Mouse (Mus musculus) limb, embryonic 13.5 days (tissue): Measurements from ENCODE around the gene Dync2li1. TPM values are rescaled to one million over a fixed set of nuclear protein-coding genes. Genes with fewer than 3 reads are reported as not detected.

Experiments used
- ATAC-seq: fragments of 200-750 bp; cut with Nextera tagmentation; 2 replicates; pipeline ENCODE4 v1.8.0; 2017; ENCODE audit warnings: low read depth, moderate number of reproducible peaks, moderate TSS enrichment; ENCODE audit not compliant: low FRiP score
- H3K27ac ChIP-seq: fragments of 300-500 bp; sonication (generic); 2 replicates; pipeline ENCODE4 v1.5.1; 2015; ENCODE audit warnings: inconsistent platforms, mild to moderate bottlenecking, moderate library complexity
- H3K27me3 ChIP-seq: fragments of 300-500 bp; sonication (generic); 2 replicates; pipeline ENCODE4 v1.6.1; 2015; ENCODE audit warnings: mild to moderate bottlenecking, inconsistent platforms
- H3K36me3 ChIP-seq: fragments of 300-500 bp; sonication (generic); 2 replicates; pipeline ENCODE4 v1.6.1; 2015; ENCODE audit warnings: inconsistent platforms, mild to moderate bottlenecking, moderate library complexity
- H3K4me1 ChIP-seq: fragments of 300-500 bp; sonication (generic); 2 replicates; pipeline ENCODE4 v1.6.1; 2015; ENCODE audit warnings: inconsistent platforms
- H3K4me2 ChIP-seq: fragments of 300-500 bp; sonication (generic); replicated peaks from 2 replicates; pipeline ENCODE4 v1.6.1; 2015; ENCODE audit warnings: inconsistent platforms, mild to moderate bottlenecking, moderate library complexity
- H3K4me3 ChIP-seq: fragments of 300-500 bp; sonication (generic); 2 replicates; pipeline ENCODE4 v1.5.1; 2015; ENCODE audit warnings: moderate library complexity, mild to moderate bottlenecking, inconsistent platforms
- H3K9ac ChIP-seq: fragments of 300-500 bp; sonication (generic); 2 replicates; pipeline ENCODE4 v1.6.1; 2015; ENCODE audit warnings: mild to moderate bottlenecking, inconsistent platforms
- H3K9me3 ChIP-seq: fragments of 300-500 bp; sonication (generic); 2 replicates; pipeline ENCODE4 v1.6.1; 2016; ENCODE audit warnings: inconsistent platforms
- WGBS: fragments of 180-500 bp; shearing (Covaris S2); methylation state at CpG from one replicate; pipeline ENCODE4 v1.1.7; 2015; 5-methylcytosine and 5-hydroxymethylcytosine counted together
- polyA plus RNA-seq: library from polyadenylated mRNA; unstranded; fragments of >200 nt; fragmentation: Nextera tagmentation; extraction: Ambion mirVana; gene quantifications from 2 replicates; pipeline ENCODE4 v1.2.1, GENCODE M21; 2015

Dync2li1 gene
- 36.4 and 39.9 TPM in 2 replicates for polyA plus RNA-seq

GRCm38 (mm10) chr17:84626276-84626856, at the start of gene Dync2li1:
Gene Dync2li1, plus strand, starts transcription at chr17:84626496.
- ATAC-seq: peak; percentile 92
- H3K9me3 ChIP-seq: no peaks in the 10 kb centered on the region
- no peaks in the 10 kb centered on the region for H3K36me3 ChIP-seq
- peaks cover 26% of the 10 kb centered on the region for H3K4me1 ChIP-seq
- H3K27me3 ChIP-seq: no peaks in the 10 kb centered on the region
- peak within 1 kb of the TSS; percentile 68 for H3K9ac ChIP-seq
- under 1% methylated on average over 25 of the region's 25 CpGs for WGBS
- peak within 1 kb of the TSS; percentile 77 for H3K27ac ChIP-seq
- H3K4me2 ChIP-seq: peak within 1 kb of the TSS; percentile 70
- H3K4me3 ChIP-seq: peak within 1 kb of the TSS; percentile 60

DNA sequence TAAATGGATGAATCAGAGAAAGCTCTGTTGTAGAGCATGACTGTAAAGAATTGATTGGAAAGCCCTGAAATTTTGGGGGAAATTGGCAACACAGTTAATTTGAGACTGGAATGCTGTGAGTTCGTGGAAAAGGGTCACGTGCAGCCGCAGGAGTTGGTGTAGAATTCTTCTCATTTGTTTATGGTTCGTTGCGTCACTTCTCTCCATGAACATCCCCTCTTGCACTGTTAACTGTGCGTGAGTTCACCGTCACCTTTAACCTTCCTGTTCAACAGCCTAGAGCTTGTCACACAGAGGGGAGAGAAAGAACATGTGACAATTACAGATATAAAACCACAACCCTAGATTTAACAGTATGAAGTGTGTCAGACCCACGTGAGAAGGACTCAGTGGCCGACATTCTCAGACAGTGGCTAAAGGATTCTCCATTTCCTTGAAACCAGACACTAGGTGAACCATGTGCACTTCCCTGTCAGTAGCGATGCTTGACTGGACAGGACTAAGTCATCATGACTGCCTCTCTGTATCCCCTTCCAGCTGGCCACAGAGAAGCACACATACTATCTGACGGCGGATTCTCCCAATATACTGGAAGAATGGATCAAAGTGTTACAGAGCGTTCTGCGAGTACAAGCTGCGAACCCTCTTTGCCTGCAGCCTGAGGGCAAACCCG, 49.5 kb upstream of the Dync2li1 start:
- H3K4me1 ChIP-seq: peaks cover 18% of the 10 kb centered on the region
- H3K27ac ChIP-seq: no peak overlapping the region
- H3K9me3 ChIP-seq: no peaks in the 10 kb centered on the region
- no peak overlapping the region for H3K4me3 ChIP-seq
- peaks cover 33% of the 10 kb centered on the region for H3K36me3 ChIP-seq
- ATAC-seq: no peak
- H3K27me3 ChIP-seq: no peaks in the 10 kb centered on the region
- H3K4me2 ChIP-seq: no peak overlapping the region
- WGBS: 82% methylated on average over 16 of the region's 16 CpGs
- no peak overlapping the region for H3K9ac ChIP-seq

DNA sequence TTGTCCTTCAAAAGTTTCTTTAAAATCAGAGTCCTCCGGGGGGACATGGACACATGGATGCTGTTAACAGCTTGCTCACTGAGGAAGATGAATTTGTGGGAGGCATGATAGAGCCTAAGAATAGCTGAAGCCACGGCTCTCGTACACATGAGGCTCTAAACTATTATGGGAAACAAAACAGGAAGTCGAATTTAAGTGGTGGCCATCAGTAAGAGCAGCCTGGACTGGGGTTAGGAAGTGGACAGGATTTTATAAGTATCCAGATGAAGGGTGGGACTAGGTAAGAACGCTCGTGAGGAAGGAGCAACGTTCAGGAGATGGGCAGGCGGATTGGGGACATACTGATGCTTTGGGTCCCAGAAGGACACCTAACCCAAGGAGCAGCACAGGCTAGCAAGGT, 47.0 kb upstream of the Dync2li1 start:
- H3K9me3 ChIP-seq: no peaks in the 10 kb centered on the region
- H3K27ac ChIP-seq: no peak overlapping the region; the same call in 1 of the 2 replicates
- ATAC-seq: no peak
- H3K4me2 ChIP-seq: no peak overlapping the region
- H3K4me3 ChIP-seq: no peak overlapping the region
- peaks cover 23% of the 10 kb centered on the region for H3K4me1 ChIP-seq
- 80% methylated on average over 8 of the region's 8 CpGs for WGBS
- no peaks in the 10 kb centered on the region for H3K27me3 ChIP-seq
- H3K36me3 ChIP-seq: peaks cover 35% of the 10 kb centered on the region
- H3K9ac ChIP-seq: no peak overlapping the region

GRCm38 (mm10) chr17:84579817-84580216, 46.5 kb upstream of the Dync2li1 start:
- H3K4me1 ChIP-seq: peaks cover 25% of the 10 kb centered on the region
- H3K9ac ChIP-seq: no peak overlapping the region
- no peak for ATAC-seq
- H3K36me3 ChIP-seq: peaks cover 38% of the 10 kb centered on the region
- no peak overlapping the region for H3K4me2 ChIP-seq
- WGBS: 71% methylated on average over 10 of the region's 10 CpGs
- no peak overlapping the region for H3K4me3 ChIP-seq
- no peaks in the 10 kb centered on the region for H3K27me3 ChIP-seq
- H3K9me3 ChIP-seq: no peaks in the 10 kb centered on the region
- peak overlapping the region; percentile 7; the same call in 1 of the 2 replicates for H3K27ac ChIP-seq

DNA sequence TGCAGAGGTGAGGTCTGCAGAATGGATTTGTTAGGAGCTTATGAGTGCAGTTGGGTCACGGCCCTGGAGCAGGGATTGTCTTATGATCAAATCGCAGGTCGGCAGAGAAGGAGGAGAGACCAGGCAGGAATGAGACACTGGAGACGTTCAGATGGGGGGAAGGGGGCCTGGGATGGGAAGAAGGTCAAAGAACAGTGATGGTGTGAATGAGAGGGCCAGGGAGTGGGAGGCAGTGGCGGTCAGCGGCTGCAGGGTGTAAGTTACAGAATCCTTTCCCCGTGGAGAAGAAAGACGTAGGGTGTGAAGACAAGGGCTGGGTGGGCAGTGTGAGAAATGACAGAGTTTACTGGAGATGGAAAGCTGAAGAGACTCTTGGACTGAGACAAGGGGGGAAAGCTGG, 45.5 kb upstream of the Dync2li1 start:
- Histone ChIP-seq H3K27ac (peak overlapping the region; percentile 3; the same call in 1 of the 2 replicates), H3K36me3 (peaks cover 31% of the 10 kb centered on the region), H3K9me3 (no peaks in the 10 kb centered on the region), H3K4me3 (no peak overlapping the region), H3K4me1 (peaks cover 30% of the 10 kb centered on the region), H3K9ac (no peak overlapping the region), H3K27me3 (no peaks in the 10 kb centered on the region), H3K4me2 (no peak overlapping the region)
- no peak for ATAC-seq
- 49% methylated on average over 8 of the region's 8 CpGs for WGBS

GRCm38 (mm10) chr17:84581740-84582414, 44.4 kb upstream of the Dync2li1 start:
- Histone ChIP-seq H3K9me3 (no peaks in the 10 kb centered on the region), H3K9ac (no peak overlapping the region), H3K4me1 (peaks cover 30% of the 10 kb centered on the region), H3K4me2 (no peak overlapping the region), H3K27ac (peak overlapping the region; percentile 48; the same call in 1 of the 2 replicates), H3K36me3 (peaks cover 24% of the 10 kb centered on the region), H3K4me3 (no peak overlapping the region), H3K27me3 (no peaks in the 10 kb centered on the region)
- ATAC-seq: peak; percentile 57
- WGBS: 37% methylated on average over 8 of the region's 8 CpGs

DNA sequence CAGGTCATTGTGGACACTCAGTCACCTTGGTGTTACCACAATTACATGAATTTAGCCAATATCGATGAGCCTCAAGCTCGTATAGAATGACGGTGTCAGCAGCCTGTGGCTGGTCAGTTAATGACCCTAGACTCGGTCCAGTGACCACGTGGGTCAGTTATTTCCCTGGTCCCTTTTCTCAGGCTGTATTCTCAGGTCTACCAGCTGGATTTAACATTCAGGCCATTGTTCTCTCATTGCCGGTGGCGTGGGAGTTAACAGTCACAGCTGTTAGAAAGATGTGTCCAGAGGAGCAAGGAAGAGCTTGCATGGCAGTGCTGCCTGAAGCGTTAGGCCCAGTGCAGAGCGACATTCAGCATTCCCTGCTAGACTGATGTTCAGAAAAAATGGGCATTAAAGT, 42.2 kb upstream of the Dync2li1 start:
- Histone ChIP-seq H3K4me1 (peaks cover 30% of the 10 kb centered on the region), H3K4me2 (no peak overlapping the region), H3K27me3 (no peaks in the 10 kb centered on the region), H3K9ac (no peak overlapping the region), H3K27ac (no peak overlapping the region), H3K9me3 (no peaks in the 10 kb centered on the region), H3K4me3 (no peak overlapping the region), H3K36me3 (peaks cover 11% of the 10 kb centered on the region)
- no peak for ATAC-seq
- 77% methylated on average over 9 of the region's 9 CpGs for WGBS

- Histone ChIP-seq H3K9me3 (no peaks in the 10 kb centered on the region), H3K27ac (no peak overlapping the region; the same call in 1 of the 2 replicates), H3K36me3 (peaks cover 21% of the 10 kb centered on the region), H3K9ac (no peak overlapping the region), H3K4me2 (no peak overlapping the region), H3K27me3 (no peaks in the 10 kb centered on the region), H3K4me3 (no peak overlapping the region), H3K4me1 (peaks cover 24% of the 10 kb centered on the region)
- ATAC-seq: peak; percentile 81
- 56% methylated on average over 8 of the region's 8 CpGs for WGBS
These were observed 41.2 kb upstream of the Dync2li1 start for GRCm38 (mm10) chr17:84585104-84585503.

GRCm38 (mm10) chr17:84590065-84590464, 36.2 kb upstream of the Dync2li1 start:
- H3K9ac ChIP-seq: no peak overlapping the region
- no peak overlapping the region for H3K4me3 ChIP-seq
- WGBS: 95% methylated on average over 7 of the region's 7 CpGs
- no peaks in the 10 kb centered on the region for H3K9me3 ChIP-seq
- peaks cover 60% of the 10 kb centered on the region for H3K36me3 ChIP-seq
- no peak overlapping the region for H3K4me2 ChIP-seq
- H3K27ac ChIP-seq: no peak overlapping the region
- no peaks in the 10 kb centered on the region for H3K27me3 ChIP-seq
- no peak for ATAC-seq
- H3K4me1 ChIP-seq: peaks cover 3% of the 10 kb centered on the region; the same call in 1 of the 2 replicates

GRCm38 (mm10) chr17:84591431-84592150, 34.7 kb upstream of the Dync2li1 start:
- no peak for ATAC-seq
- no peak overlapping the region for H3K4me3 ChIP-seq
- no peak overlapping the region for H3K4me2 ChIP-seq
- peaks cover 9% of the 10 kb centered on the region for H3K4me1 ChIP-seq
- H3K36me3 ChIP-seq: peaks cover 62% of the 10 kb centered on the region
- WGBS: 94% methylated on average over 16 of the region's 16 CpGs
- no peak overlapping the region for H3K27ac ChIP-seq
- no peak overlapping the region for H3K9ac ChIP-seq
- H3K27me3 ChIP-seq: no peaks in the 10 kb centered on the region
- H3K9me3 ChIP-seq: no peaks in the 10 kb centered on the region

DNA sequence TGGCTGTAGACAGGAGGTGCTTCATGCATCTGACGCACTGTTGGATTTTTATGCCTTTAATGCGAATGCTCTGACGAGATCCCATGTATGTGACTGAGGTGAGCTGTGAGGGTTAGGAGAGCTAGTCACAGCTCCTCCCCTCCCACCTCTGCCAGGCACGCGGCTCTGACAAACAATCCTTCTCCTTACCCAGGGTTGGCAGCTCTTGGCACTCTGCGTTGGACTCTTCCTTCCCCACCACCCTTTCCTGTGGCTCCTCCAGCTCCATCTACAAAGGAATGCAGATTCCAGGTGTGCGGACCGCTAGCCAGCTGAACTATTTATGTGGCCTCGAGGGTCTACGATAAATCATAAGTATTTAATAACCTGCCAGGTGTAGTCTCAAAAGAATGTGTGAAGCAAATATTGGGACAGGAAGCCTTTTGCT, 30.3 kb upstream of the Dync2li1 start:
- Histone ChIP-seq H3K27me3 (no peaks in the 10 kb centered on the region), H3K4me3 (no peak overlapping the region), H3K36me3 (peaks cover 42% of the 10 kb centered on the region), H3K9ac (no peak overlapping the region), H3K4me2 (peak overlapping the region; percentile 44), H3K4me1 (peaks cover 32% of the 10 kb centered on the region), H3K27ac (peak overlapping the region; percentile 62), H3K9me3 (no peaks in the 10 kb centered on the region)
- 22% methylated on average over 10 of the region's 10 CpGs for WGBS
- peak; percentile 76 for ATAC-seq

GRCm38 (mm10) chr17:84596501-84596900, 29.8 kb upstream of the Dync2li1 start:
- ATAC-seq: no peak
- Histone ChIP-seq H3K4me3 (no peak overlapping the region), H3K27ac (peak overlapping the region; percentile 62), H3K4me1 (peaks cover 35% of the 10 kb centered on the region), H3K27me3 (no peaks in the 10 kb centered on the region), H3K9ac (no peak overlapping the region), H3K36me3 (peaks cover 39% of the 10 kb centered on the region), H3K9me3 (no peaks in the 10 kb centered on the region), H3K4me2 (peak overlapping the region; percentile 44)
- 46% methylated on average over 7 of the region's 7 CpGs for WGBS
